Mouse (Mus musculus) heart, adult 2 months (tissue): Measurements from ENCODE around the gene Metap1.

Source experiments
- CTCF ChIP-seq: fragments of 200-600 bp; IDR thresholded peaks from 2 replicates; pipeline ENCODE4 v1.8.1; 2022; ENCODE audit warnings: antibody characterized with exemption, mild to moderate bottlenecking, moderate library complexity
- EP300 ChIP-seq: fragments of 200-500 bp; IDR thresholded peaks from 2 replicates; pipeline ENCODE4 v1.6.1; 2011; ENCODE audit warnings: low read depth, low read length, control low read depth; ENCODE audit not compliant: insufficient read depth
- POLR2A ChIP-seq: fragments of 200-500 bp; IDR thresholded peaks from 2 replicates; pipeline ENCODE4 v1.6.1; 2011; ENCODE audit warnings: mild to moderate bottlenecking, low read depth, low read length, control low read depth; ENCODE audit not compliant: insufficient read depth

DNA sequence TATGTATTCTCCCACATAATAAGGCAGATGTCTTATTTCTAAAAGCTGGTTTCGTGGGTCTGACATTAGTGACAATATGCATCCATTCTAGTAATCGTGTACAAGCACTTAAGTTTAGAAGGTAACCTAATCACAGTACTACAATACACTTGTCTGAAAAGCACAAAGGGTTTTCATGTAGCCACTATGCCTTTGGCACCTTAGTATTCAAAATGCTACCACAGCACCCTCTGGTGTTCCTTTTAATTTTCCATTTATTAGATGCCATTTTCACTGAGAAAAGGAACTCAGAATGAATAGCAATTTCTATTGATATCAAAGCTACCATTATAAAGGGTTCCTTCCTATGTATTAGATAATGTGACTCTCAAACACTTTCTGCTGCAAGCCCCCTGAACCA, 57.5 kb downstream of the Metap1 start:
- TF ChIP-seq POLR2A (no peak), CTCF (peak; percentile 76), EP300 (no peak)
